Mouse (Mus musculus): Measurements from ENCODE around the gene Rgl3.

Rgl3 gene

DNA sequence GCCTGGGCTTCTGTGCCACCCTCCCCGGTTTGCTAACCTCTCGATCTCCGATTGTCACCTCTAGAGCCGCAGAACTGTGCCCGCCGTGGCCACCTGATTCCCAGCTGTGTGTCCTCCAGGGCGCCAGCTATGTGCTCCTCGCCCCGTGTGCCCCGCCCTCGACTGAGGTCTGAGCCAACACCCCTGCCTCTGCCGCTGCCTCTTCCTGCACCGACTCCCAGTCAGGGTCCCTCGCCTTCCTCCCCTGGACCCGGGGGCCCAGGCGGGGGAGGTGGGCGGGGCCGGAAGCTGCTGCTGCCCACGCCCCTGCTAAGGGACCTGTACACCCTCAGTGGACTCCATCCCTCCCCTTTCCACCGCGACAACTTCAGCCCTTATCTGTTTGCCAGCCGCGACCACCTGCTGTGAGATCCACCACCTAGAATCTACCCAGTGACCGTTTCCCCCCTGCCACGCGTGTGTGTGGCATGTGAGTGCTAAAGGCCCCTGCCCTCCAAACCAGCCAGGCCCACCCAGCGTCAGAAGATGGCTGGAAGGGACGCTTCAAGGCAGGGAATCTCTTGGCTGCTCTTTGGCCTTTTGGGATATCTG lies 41.6 kb downstream of the Rgl3 start:
- DNase-seq, result no peak

DNA sequence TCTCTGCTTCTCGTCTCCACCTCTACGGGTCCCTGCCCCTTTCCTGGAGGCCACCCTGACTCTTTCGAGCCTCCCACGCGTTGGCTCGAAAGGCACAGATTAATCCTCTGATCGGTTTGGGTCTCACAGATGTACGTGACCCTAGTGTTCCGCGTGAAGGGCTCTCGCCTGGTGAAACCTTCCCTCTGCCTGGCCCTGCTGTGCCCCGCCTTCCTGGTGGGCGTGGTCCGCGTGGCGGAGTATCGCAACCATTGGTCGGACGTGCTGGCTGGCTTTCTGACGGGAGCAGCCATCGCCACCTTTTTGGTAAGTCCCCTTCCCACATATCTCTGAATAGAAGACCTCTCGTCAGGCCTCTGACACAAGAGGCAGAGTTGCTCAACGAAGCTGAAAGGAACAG lies 45.0 kb downstream of the Rgl3 start:
- DNase-seq, result no peak

DNA sequence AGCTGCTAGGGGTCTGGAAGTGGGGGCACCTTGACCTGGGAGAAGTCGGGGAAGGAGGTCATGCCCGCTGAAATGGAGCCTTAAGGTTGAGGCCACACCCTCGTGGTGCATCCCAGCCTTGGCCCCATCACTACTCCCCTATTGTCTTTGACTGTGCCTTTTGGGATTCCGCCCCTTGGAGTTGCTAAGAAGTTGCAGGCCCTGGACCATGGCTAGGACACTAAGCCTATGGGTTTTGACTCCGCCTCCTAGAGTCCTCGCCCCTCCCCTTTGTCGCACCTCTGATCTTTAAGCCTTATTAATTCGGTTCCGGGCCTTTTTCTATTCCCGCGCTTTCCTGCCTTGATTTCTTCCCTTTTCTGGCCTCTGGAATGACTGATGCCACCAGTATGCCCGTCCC lies 45.6 kb downstream of the Rgl3 start:
- DNase-seq, result no peak

DNA sequence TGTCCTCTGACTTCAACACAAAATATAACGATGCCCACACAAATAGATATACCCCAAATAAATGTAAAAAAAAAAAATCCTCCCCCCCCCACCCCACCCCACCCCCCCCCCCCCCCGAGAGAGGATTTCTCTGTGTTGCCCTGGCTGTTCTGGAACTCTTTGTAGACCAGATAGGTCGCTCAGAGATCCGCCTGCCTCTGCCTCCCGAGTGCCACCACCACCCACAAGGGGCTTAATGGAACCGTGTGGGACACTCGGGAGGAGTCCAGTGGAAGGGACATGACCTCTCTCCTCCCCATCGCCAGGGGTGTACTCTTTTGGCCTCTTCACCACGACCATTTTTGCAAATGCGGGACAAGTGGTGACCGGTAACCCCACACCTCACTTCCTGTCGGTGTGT lies 46.2 kb downstream of the Rgl3 start:
- no peak for DNase-seq

DNA sequence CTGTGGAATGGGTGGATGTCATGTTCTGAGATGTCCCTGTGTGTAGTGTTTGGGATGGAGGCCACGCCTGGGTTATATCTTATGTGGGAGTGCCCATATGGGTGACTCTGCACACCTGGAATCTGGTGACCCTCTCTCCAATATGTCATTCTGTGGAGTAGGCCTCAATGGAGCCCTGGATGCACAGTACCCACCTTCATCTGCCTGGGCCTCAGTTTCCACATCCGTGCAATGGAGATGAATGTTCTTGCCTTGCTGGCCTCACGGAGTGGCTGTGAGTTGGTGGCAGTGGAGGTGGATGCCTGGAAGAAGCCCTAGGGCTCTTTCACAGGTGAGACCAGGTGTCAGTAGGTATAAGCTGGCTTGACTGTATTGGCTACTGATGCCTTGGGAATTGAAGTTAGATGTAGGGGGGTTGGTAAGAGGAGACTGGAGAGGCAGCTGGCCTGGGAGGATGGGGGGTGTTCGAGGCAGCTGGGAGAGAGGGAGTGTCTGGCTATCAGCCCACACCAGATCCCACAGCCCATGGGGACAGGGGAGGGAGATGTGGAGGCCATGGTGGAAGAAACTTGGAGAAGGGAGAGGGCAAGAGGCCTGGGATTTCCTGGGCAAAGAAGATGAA lies 50.9 kb downstream of the Rgl3 start:
- DNase-seq, result no peak

DNA sequence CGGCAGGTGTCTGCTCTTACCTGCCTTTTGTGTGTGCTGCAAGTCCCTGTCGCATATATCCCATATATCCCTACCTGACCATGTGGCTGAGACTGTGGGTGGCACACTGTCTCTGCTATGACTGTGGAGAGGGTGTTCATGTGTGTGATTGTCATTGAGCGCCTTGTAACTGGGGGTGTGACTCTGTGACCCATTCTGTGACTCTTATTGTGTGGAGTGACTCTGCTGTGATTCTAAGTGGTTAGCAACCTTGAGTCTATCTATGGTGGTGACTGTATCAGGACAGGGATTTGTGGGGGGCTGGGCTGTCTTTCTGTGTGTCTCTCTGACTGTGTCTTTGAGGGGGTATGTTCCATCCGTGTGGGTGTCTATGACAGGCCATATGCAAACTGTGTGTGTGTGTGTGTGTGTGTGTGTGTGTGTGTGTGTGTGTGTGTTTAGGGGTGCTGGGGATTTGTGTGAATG lies 51.5 kb downstream of the Rgl3 start:
- DNase-seq, result no peak

DNA sequence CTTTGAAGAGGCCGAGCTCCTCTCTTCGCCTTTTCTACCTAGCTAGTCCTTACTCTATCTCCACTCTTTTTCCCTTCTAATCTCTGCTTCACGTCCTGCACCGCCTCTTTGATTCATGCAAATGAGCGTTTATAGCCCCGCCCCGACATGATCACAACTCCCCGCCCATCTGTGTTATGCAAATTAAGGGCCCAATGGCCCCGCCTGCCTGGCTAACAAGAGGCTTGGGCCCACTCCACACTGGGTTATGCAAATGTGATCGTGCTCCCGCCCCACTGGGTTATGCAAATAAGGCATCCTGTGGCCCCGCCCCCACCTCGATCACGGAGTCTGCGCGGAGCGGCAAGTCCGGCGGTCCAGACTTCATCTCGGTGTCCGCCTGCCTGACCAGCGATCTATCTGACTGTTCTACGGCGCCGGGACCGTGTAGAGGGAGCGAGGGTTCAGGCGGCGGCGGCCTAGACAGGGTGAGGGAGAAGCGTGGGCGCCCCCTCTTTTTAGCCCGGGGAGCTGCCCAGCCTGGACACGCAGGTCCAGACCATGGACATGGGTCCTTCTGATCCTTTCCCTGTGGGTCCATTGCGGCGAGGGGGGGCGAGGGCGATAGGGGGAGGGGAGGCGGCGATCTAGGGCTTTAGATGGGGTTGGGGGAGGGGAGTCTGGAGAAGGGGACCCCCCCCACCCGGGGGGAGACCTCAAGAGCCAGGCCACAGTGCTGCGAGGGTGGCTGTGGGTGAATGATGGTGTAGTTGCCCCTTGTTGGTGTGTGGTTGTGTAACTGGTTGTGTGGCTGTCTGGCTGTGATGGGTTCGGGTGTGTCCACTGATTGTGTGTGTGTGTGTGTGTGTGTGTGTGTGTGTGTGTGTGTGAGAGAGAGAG lies 52.3 kb downstream of the Rgl3 start, which contains the start of gene Plppr2:
Gene Plppr2 (plus strand): TSS at position 342 of the 879 bp plus-strand sequence.
- DNase-seq, result peak; percentile 98

DNA sequence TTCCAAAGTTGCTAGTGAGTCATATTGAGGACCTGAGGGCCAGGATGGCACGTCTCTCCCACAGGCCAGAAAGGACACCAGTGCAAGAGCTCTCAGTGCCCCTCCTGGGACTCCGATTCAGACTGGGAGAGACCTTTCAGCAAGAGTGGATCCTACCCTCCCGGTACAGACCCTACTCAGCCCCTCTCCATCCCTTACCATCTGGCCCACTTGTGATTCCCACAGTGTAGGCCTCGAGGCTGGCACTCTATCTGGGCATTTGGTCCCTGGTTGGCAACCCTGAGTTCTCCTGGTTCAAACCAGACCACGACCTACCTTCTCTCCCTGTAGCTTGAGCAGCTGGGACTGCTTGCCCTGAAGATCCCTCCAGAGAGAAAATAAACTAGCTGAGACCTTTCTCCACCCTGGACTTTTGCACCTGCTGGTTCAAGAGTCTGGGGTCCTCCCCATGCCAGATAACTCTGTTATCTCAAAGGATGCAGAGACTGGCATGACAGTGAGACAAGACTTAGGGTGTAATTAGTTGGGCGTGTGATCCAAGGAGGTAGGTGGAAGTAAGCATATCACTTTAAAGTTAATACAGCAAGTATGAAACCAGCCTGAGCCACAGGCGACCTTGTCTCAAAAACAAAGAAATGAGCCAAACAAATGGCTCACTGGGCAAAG lies 53.6 kb downstream of the Rgl3 start:
- no peak for DNase-seq

DNA sequence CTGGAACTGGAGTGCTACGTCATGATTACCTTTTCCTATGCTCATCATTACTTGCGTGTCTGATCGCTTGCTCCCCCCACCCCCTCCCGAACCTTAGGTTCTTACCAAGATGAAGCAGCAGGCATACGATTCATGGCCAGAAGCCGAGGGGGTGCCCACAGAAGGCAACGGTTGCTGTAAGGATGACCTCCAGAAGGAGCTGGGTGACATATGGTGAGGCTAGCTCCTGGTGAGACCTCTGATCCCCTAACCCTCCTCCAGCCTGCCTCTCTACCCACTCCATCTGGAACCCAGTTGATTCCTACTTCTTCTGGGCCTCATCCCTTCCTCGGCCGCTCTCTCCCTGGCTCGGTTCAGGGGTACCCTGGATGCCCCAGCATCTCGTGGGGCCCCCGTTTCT lies 55.2 kb downstream of the Rgl3 start:
- no peak for DNase-seq

DNA sequence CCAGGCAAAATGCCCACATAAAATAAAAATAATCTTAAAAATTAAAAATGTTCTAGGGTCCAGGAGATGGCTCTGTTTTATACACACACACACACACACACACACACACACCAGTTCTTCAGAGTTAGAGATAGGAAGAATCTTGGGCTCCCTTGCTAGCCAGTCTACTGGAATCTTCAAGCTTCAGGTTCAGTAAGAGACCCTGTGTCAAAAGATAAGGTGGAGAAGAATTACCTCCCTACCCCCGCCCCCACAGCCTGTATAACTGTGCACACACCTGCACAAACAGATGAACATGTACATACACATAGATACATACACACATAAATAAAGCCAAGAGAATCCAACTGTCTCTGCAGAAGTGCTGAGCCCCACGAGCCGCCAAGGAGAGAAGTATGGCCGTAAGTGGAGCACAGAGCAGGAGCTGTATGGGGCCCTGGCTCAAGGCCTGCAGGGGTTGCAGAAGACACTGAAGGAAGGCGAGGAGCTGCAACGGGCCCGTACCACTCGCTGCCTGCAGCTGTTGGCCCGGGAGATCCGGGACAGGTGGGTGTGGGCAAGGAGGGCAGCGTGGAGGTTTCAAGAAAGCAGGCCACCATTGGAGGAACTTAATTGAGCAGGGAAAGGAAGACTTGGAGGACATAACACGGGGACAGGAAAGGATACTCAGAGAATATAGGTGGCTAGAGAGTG lies 56.7 kb downstream of the Rgl3 start:
- DNase-seq, result no peak

DNA sequence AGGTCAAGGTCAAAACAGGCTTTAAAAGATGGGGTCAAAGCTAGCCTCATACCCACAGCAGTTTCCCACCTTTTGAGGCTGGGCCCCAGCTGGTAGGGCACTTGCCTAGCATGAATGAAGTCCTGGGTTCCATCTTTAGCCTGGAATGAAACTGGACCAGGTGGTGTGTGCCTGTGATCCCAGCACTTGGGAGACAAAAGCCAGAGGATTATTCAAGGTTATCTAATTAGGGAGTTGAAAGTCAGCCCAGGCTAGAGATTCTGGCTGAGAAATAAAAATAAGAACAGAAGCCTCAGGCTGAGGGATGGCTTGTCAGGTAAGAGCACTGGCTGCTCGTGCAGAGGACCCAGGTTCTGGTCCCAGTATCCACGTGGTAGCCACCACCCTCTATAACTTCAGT lies 57.2 kb downstream of the Rgl3 start:
- no peak for DNase-seq

DNA sequence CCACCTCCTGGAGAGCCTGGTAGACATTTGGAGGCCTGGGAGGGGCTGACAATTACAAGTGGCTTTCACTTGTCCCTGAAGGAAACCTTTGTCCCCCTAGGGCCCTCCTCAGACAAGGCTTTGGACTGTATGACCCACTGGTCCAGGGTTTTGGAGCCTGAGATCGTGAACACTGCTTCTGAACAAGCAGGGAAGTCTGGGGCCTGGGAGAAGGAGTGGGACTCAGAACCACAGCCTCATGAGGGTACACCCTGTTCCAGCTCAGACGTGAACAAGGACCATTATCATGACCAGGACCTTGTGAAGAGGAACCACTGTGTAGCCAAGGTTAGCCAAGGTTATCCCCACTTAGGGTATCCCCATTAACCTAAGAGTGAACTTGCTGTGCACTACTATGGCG lies 60.0 kb downstream of the Rgl3 start:
- DNase-seq, result no peak

DNA sequence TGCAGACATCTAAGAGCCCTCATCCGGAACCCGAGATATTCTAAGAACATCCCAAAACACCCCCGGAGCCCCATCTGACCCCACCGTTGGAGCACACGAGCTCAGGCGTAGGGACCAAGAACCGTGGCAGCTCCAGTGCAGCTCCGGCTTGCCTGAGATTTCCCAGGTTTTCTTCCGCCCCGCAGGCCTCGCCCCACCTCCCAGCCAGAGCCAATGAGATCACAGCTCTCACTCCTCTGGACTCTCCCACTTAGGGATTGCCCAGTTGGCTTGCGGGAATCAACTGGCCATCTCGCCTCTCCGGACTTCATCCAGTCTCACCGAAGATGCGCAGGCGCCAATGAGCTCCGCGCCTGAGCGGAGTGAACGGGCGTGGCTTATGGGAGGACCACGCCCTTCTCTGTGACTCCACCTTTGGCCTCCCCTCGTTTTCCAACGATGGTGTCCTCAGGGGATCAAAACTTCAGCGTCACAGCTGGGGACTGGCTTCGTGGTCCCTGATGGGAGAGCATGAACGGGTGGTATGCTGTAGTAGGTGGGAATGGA lies 62.0 kb downstream of the Rgl3 start, which contains the start of the genes Ccdc159 and Tmem205:
Gene Ccdc159 (plus strand): TSS at position 264 of the 546 bp plus-strand sequence.
Gene Tmem205 (minus strand): TSS at position 349 of the 546 bp plus-strand sequence.
- peak; percentile 97 for DNase-seq

DNA sequence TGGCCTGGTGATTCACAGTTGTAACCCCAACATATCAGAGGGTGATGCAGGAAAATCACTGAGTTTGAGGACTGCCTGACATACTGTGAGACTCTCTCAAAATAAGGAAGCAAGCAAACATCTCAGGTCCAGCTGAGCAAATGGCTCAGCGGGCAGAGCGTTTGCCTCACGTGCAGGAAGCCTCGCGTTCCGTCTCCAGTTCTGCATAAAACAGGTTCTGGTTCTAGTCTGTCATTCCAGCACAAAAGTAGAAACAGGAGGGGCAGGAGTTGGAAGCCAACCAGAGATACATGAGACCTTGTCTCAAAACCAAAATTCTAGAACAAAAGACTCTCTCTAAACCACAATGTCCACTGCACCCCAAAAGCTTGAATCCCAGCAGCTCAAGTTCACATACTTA lies 62.5 kb downstream of the Rgl3 start:
- DNase-seq, result no peak

DNA sequence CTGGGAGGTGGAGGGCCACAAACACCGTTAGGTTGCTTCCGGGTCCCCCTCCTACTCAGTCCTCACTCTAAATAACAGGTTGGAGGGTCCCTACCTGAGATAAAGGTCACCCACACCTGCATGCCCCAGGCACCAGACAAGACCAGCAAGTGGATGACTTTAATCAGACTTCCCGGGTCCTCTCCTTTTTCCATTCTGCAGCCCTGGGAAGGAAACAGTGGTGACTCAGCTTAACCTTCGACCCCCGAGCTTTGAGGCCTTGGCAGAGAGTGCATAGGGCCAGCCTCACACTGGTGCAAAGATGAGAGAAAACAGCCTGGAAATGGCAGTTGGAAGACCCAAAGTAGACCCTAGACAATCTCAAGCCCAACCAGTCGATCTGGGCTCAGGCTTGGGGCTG lies 63.1 kb downstream of the Rgl3 start:
- DNase-seq, result peak; percentile 40

DNA sequence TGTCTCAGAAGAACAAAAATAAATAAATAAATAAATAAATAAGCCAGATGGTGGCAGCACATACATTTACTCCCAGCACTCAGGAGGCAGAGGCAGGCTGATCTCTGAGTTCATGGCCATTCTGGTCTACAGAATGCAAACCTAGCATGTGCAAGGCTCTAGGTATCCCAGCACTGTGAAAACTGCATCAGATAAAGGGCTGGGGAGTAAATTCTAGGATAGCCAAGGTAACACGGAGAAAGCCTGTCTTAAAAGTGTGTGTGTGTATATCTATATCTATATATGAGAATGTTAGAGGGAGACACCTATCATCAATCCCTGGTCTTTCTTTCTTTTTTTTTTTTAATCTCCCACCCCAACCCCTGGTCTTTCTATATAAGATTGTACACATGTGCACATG lies 63.7 kb downstream of the Rgl3 start:
- DNase-seq, result no peak

DNA sequence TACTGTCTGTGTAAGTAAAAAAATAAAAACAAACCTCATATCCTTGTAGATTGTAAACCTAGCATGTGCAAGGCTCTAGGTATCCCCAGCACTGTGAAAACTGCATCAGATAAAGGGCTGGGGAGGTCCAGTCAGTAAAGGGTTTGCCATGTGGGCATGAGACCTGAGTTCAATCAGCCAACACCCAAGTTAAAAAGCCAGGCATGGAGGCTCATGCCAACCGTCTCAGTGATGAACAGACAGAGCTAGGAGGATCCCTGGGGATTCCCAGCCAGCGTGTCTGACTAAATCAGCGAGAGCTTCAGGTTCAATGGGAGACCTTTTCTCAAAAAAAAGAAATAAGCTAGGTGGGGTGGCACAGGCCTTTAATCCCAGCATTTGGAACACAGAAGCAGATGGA lies 64.2 kb downstream of the Rgl3 start:
- DNase-seq, result no peak

DNA sequence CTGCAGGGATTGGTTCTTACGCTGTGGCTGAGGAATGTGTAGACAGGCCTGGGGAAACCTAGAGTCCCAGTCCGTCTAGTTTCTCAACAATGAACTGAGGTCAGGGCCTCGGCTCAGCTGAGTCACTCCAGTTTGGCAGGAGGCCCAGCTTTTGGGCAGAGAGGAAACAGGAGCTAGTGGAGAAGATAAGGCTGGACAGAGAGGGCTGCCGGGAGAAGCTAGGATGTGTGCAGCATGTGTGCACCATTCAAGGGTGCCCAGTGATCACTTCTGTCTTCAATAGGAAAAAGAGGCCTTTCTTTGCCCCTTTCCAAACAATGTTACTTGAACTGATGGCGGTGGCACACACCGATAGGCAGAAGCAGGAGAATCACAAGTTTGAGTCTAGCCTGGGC lies 65.2 kb downstream of the Rgl3 start:
- DNase-seq, result peak; percentile 92

DNA sequence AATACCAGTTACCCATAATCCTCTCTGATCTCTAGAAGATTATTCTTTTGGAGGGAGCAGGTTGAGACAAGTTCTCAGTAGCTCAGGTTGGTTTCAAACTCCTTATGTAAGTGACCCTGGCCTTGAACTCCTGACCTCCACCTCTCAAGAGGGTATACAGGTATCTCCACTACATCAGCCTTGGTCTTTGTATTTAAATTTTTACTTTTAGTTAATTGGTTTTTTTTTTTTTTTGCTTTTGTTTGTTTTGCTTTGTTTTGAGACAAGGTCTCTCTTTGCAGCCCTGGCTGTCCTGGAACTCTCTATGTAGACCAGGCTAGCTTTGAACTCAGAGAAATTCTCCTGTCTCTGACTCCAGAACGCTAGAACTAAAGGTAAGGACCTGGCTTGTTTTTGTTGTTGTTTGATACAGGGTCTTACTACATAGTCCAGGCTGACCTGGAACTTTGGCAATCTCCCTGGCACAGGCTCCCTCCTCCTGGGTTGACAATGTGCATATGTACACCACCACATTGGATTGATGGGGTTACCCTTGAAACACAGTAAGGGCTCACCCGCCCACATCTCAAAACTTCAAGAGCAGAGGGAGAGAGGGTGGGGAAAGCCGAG lies 65.7 kb downstream of the Rgl3 start:
- DNase-seq, result no peak

DNA sequence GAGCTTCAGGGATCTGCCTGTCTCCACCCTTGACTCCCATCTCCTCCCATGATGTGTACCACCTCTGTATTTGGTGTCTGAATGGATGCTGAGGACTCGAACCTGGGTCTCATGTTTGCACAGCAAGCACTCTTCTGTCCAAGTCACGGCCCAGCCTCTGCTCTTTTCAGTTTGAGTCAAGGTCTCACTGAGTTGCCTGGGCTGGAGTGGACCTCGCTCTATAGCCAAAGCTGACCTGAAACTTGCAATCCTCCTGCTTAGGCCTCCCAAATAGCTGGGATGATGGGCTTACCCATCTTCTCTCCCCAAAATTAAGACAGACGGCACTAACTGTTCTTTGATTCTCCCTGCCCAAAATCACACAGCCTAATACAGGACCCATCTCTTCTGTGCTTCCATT lies 66.2 kb downstream of the Rgl3 start:
- no peak for DNase-seq
